Mouse (Mus musculus) liver, postnatal 0 days (tissue): ENCODE results near the gene Prex1. TPM values are rescaled to one million over a fixed set of nuclear protein-coding genes. Genes with fewer than 3 reads are reported as not detected.
A peak's percentile ranks its signal among the peaks of the same experiment; 100 is the strongest.

ENCODE experiments used
- ATAC-seq: fragments of 200-750 bp; cut with Nextera tagmentation; 2 replicates; pipeline ENCODE4 v1.8.0; 2017; ENCODE audit warnings: mild to moderate bottlenecking, moderate library complexity
- DNase-seq: peaks from one replicate; pipeline ENCODE4 v3.0.0-alpha.2; 2016
- H3K27ac ChIP-seq: fragments of 300-500 bp; sonication (generic); 2 replicates; pipeline ENCODE4 v1.5.1; 2014; ENCODE audit warnings: antibody characterized with exemption, moderate library complexity, mild to moderate bottlenecking, low read depth
- H3K27me3 ChIP-seq: fragments of 300-500 bp; sonication (generic); 2 replicates; pipeline ENCODE4 v1.6.1; 2014; ENCODE audit warnings: low read length, control low read depth, mixed read lengths; ENCODE audit not compliant: insufficient read depth
- H3K36me3 ChIP-seq: fragments of 300-500 bp; sonication (generic); replicated peaks from 2 replicates; pipeline ENCODE4 v1.6.1; 2014; ENCODE audit warnings: mild to moderate bottlenecking, control low read depth, low read length, moderate library complexity, mixed read lengths; ENCODE audit not compliant: insufficient read depth
- H3K4me1 ChIP-seq: fragments of 300-500 bp; sonication (generic); 2 replicates; pipeline ENCODE4 v1.6.1; 2014; ENCODE audit warnings: antibody characterized with exemption, mild to moderate bottlenecking, control low read depth; ENCODE audit not compliant: insufficient read depth
- H3K4me2 ChIP-seq: fragments of 300-500 bp; sonication (generic); 2 replicates; pipeline ENCODE4 v1.6.1; 2014; ENCODE audit warnings: low read depth, mild to moderate bottlenecking, low read length, moderate library complexity, mixed read lengths
- H3K4me3 ChIP-seq: fragments of 300-500 bp; sonication (generic); 2 replicates; pipeline ENCODE4 v1.5.1; 2014; ENCODE audit warnings: low read depth, low read length
- H3K9ac ChIP-seq: fragments of 300-500 bp; sonication (generic); replicated peaks from 2 replicates; pipeline ENCODE4 v1.6.1; 2014; ENCODE audit warnings: mild to moderate bottlenecking, moderate library complexity
- H3K9me3 ChIP-seq: fragments of 300-500 bp; sonication (generic); 2 replicates; pipeline ENCODE4 v1.6.1; 2016; ENCODE audit warnings: mild to moderate bottlenecking, control low read depth, low read length, mixed read lengths
- CTCF ChIP-seq: sonication (generic); IDR thresholded peaks from 2 replicates; pipeline ENCODE4 v1.5.1; 2016; ENCODE audit warnings: antibody characterized with exemption, low read depth
- EP300 ChIP-seq: IDR thresholded peaks from 2 replicates; pipeline ENCODE4 v1.6.1; 2016; ENCODE audit warnings: antibody characterized with exemption, low read depth, mild to moderate bottlenecking
- WGBS: fragments of 180-500 bp; shearing (Covaris S2); extraction: QIAGEN DNeasy Blood & Tissue Kit; methylation state at CpG from one replicate; pipeline ENCODE4 v1.1.7; 2014; ENCODE audit not compliant: insufficient replicate concordance; 5-methylcytosine and 5-hydroxymethylcytosine counted together
- polyA plus RNA-seq: library from polyadenylated mRNA; unstranded; fragments of >200 nt; fragmentation: Nextera tagmentation; extraction: Ambion mirVana; gene quantifications from 2 replicates; pipeline ENCODE4 v1.2.1, GENCODE M21; 2015

Prex1 gene
- polyA plus RNA-seq, 1 experiment from 2014 or later, result 6.3 TPM

- WGBS, result 51% methylated on average over 9 of the region's 9 CpGs
- Histone ChIP-seq H3K9me3 (no peaks in the 10 kb centered on the region), H3K4me3 (no peak overlapping the region), H3K4me2 (peak overlapping the region; percentile 29; the same call in 1 of the 2 replicates), H3K27ac (peak overlapping the region; percentile 52; the same call in 1 of the 2 replicates), H3K36me3 (no peaks in the 10 kb centered on the region), H3K27me3 (no peaks in the 10 kb centered on the region), H3K9ac (no peak overlapping the region), H3K4me1 (peaks cover 24% of the 10 kb centered on the region)
- ATAC-seq (peak; percentile 39; the same call in 1 of the 2 replicates), DNase-seq (peak; percentile 61)
- TF ChIP-seq EP300 (no peak), CTCF (no peak)
These were observed 63.2 kb downstream of the Prex1 start for GRCm38 (mm10) chr2:166650414-166650813.

GRCm38 (mm10) chr2:166647242-166647641 is 66.4 kb downstream of the Prex1 start:
- WGBS, result 64% methylated on average over 7 of the region's 7 CpGs
- no peak overlapping the region for H3K9ac ChIP-seq

GRCm38 (mm10) chr2:166646434-166647088 is 67.1 kb downstream of the Prex1 start:
- no peak overlapping the region for H3K4me3 ChIP-seq
- peaks cover 11% of the 10 kb centered on the region for H3K4me1 ChIP-seq
- 78% methylated on average over 12 of the region's 12 CpGs for WGBS
- TF ChIP-seq EP300 (no peak), CTCF (no peak)
- no peak overlapping the region for H3K9ac ChIP-seq
- H3K9me3 ChIP-seq, result no peaks in the 10 kb centered on the region
- H3K27me3 ChIP-seq, result no peaks in the 10 kb centered on the region
- DNase-seq (no peak), ATAC-seq (no peak)
- no peak overlapping the region for H3K27ac ChIP-seq
- peaks cover 14% of the 10 kb centered on the region for H3K36me3 ChIP-seq
- no peak overlapping the region for H3K4me2 ChIP-seq

More at GRCm38 (mm10) chr2:166647242-166647641, 66.4 kb downstream of the Prex1 start:
- Histone ChIP-seq H3K9me3 (no peaks in the 10 kb centered on the region), H3K4me3 (no peak overlapping the region), H3K36me3 (peaks cover 13% of the 10 kb centered on the region), H3K27me3 (no peaks in the 10 kb centered on the region), H3K27ac (no peak overlapping the region), H3K4me1 (peaks cover 14% of the 10 kb centered on the region), H3K4me2 (no peak overlapping the region)
- DNase-seq (no peak), ATAC-seq (no peak)
- no peak for TF ChIP-seq CTCF
- no peak for TF ChIP-seq EP300

GRCm38 (mm10) chr2:166644816-166645215 is 68.8 kb downstream of the Prex1 start:
- H3K9me3 ChIP-seq, result no peaks in the 10 kb centered on the region; the same call in 1 of the 2 replicates
- H3K4me2 ChIP-seq, result no peak overlapping the region
- no peak for TF ChIP-seq EP300
- TF ChIP-seq CTCF, result no peak
- no peak overlapping the region for H3K9ac ChIP-seq
- H3K4me3 ChIP-seq, result no peak overlapping the region
- peaks cover 20% of the 10 kb centered on the region for H3K36me3 ChIP-seq
- DNase-seq, result no peak
- H3K4me1 ChIP-seq, result no peaks in the 10 kb centered on the region
- no peaks in the 10 kb centered on the region for H3K27me3 ChIP-seq
- no peak for ATAC-seq
- WGBS, result 77% methylated on average over 11 of the region's 11 CpGs
- no peak overlapping the region for H3K27ac ChIP-seq

- no peak for TF ChIP-seq EP300
- TF ChIP-seq CTCF, result no peak
- Histone ChIP-seq H3K36me3 (peaks cover 22% of the 10 kb centered on the region), H3K4me3 (no peak overlapping the region), H3K27ac (no peak overlapping the region), H3K9me3 (no peaks in the 10 kb centered on the region; the same call in 1 of the 2 replicates), H3K27me3 (no peaks in the 10 kb centered on the region), H3K4me1 (peaks cover 6% of the 10 kb centered on the region), H3K4me2 (no peak overlapping the region), H3K9ac (no peak overlapping the region)
- no peak for DNase-seq
- ATAC-seq, result no peak
- whole genome bisulfite sequencing, result 92% methylated on average over 8 of the region's 8 CpGs
These were observed 71.0 kb downstream of the Prex1 start for GRCm38 (mm10) chr2:166642581-166642987.

- Histone ChIP-seq H3K36me3 (peaks cover 32% of the 10 kb centered on the region), H3K9ac (no peak overlapping the region), H3K4me2 (no peak overlapping the region), H3K9me3 (no peaks in the 10 kb centered on the region; the same call in 1 of the 2 replicates), H3K4me3 (no peak overlapping the region), H3K27ac (no peak overlapping the region), H3K27me3 (no peaks in the 10 kb centered on the region), H3K4me1 (peaks cover 14% of the 10 kb centered on the region)
- no peak for DNase-seq
- TF ChIP-seq EP300 (no peak), CTCF (no peak)
- ATAC-seq, result no peak
- 89% methylated on average over 5 of the region's 5 CpGs for WGBS
These were observed 73.9 kb downstream of the Prex1 start for GRCm38 (mm10) chr2:166639750-166640149.
